Mouse (Mus musculus) midbrain, embryonic 12.5 days (tissue): Measurements from ENCODE around the gene Ell2. TPM values are rescaled to one million over a fixed set of nuclear protein-coding genes. Genes with fewer than 3 reads are reported as not detected.
A peak's percentile ranks its signal among the peaks of the same experiment; 100 is the strongest.

ENCODE experiments used
- ATAC-seq: fragments of 200-750 bp; cut with Nextera tagmentation; 2 replicates; pipeline ENCODE4 v1.8.0; 2017; ENCODE audit warnings: low read depth, moderate TSS enrichment, moderate library complexity; ENCODE audit not compliant: low FRiP score
- H3K27ac ChIP-seq: fragments of 300-500 bp; sonication (generic); replicated peaks from 2 replicates; pipeline ENCODE4 v1.5.1; 2016; ENCODE audit warnings: mild to moderate bottlenecking
- H3K27me3 ChIP-seq: fragments of 300-500 bp; sonication (generic); 2 replicates; pipeline ENCODE4 v1.6.1; 2016; ENCODE audit warnings: mild to moderate bottlenecking
- H3K36me3 ChIP-seq: fragments of 300-500 bp; sonication (generic); 2 replicates; pipeline ENCODE4 v1.6.1; 2016
- H3K4me1 ChIP-seq: fragments of 300-500 bp; sonication (generic); 2 replicates; pipeline ENCODE4 v1.6.1; 2016
- H3K4me2 ChIP-seq: fragments of 300-500 bp; sonication (generic); replicated peaks from 2 replicates; pipeline ENCODE4 v1.6.1; 2016; ENCODE audit warnings: mild to moderate bottlenecking, moderate library complexity
- H3K4me3 ChIP-seq: fragments of 300-500 bp; sonication (generic); 2 replicates; pipeline ENCODE4 v1.5.1; 2016; ENCODE audit warnings: mild to moderate bottlenecking
- H3K9ac ChIP-seq: fragments of 300-500 bp; sonication (generic); replicated peaks from 2 replicates; pipeline ENCODE4 v1.6.1; 2016; ENCODE audit warnings: mild to moderate bottlenecking, moderate library complexity
- H3K9me3 ChIP-seq: fragments of 300-500 bp; sonication (generic); 2 replicates; pipeline ENCODE4 v1.6.1; 2016; ENCODE audit warnings: mild to moderate bottlenecking
- WGBS: fragments of 180-500 bp; shearing (Covaris S2); methylation state at CpG from one replicate; pipeline ENCODE4 v1.1.7; 2016; 5-methylcytosine and 5-hydroxymethylcytosine counted together
- polyA plus RNA-seq: library from polyadenylated mRNA; unstranded; fragments of >200 nt; fragmentation: Nextera tagmentation; extraction: Ambion mirVana; gene quantifications from 2 replicates; pipeline ENCODE4 v1.2.1, GENCODE M21; 2016

Ell2 gene
- polyA plus RNA-seq, 1 experiment from 2014 or later: 4.6 TPM

GRCm38 (mm10) chr13:75797369-75798141 lies 91.0 kb downstream of the Ell2 start:
- no peak overlapping the region for H3K27ac ChIP-seq
- WGBS: 37% methylated on average over 18 of the region's 18 CpGs

GRCm38 (mm10) chr13:75798413-75799302 lies 92.1 kb downstream of the Ell2 start:
- no peak overlapping the region for H3K27ac ChIP-seq
- 69% methylated on average over 7 of the region's 7 CpGs for WGBS
- no peaks in the 10 kb centered on the region for H3K36me3 ChIP-seq
- no peak for ATAC-seq
- no peaks in the 10 kb centered on the region for H3K27me3 ChIP-seq
- H3K4me1 ChIP-seq: no peaks in the 10 kb centered on the region
- H3K9me3 ChIP-seq: no peaks in the 10 kb centered on the region
- no peak overlapping the region for H3K9ac ChIP-seq
- H3K4me2 ChIP-seq: no peak overlapping the region
- no peak overlapping the region for H3K4me3 ChIP-seq

More at GRCm38 (mm10) chr13:75797369-75798141, 91.0 kb downstream of the Ell2 start:
- H3K4me2 ChIP-seq: peak overlapping the region; percentile 47
- no peaks in the 10 kb centered on the region for H3K9me3 ChIP-seq
- no peaks in the 10 kb centered on the region for H3K27me3 ChIP-seq
- peak; percentile 95 for ATAC-seq
- no peak overlapping the region for H3K9ac ChIP-seq
- H3K4me1 ChIP-seq: no peaks in the 10 kb centered on the region
- H3K4me3 ChIP-seq: 0 out of 2 replicates have a peak overlapping the region, but pooled peaks have one; percentile 21
- no peaks in the 10 kb centered on the region for H3K36me3 ChIP-seq

DNA sequence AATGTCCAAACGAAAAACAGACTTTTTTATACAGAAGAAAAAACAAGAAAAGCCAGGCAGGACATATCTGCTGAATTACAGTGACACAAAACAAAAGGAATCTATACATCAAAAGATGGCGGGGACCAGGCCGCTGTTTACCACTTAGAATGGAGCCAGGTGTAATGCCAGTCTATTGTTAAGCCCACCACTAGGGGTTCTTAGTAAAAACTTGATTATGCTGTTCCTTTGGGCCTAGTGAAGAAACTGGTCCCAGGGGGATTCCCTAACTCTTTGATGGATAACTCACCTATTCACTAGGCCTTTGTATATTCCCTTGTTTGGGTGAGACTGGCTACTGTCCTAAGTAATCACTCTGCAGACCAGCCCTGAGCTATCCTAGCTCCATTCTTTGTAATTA lies 92.9 kb downstream of the Ell2 start:
- 91% methylated on average over 3 of the region's 3 CpGs for WGBS
- H3K4me3 ChIP-seq: no peak overlapping the region
- no peaks in the 10 kb centered on the region for H3K27me3 ChIP-seq
- no peak overlapping the region for H3K27ac ChIP-seq
- H3K36me3 ChIP-seq: no peaks in the 10 kb centered on the region
- ATAC-seq: no peak
- no peak overlapping the region for H3K9ac ChIP-seq
- no peaks in the 10 kb centered on the region for H3K9me3 ChIP-seq
- no peaks in the 10 kb centered on the region for H3K4me1 ChIP-seq
- no peak overlapping the region for H3K4me2 ChIP-seq

DNA sequence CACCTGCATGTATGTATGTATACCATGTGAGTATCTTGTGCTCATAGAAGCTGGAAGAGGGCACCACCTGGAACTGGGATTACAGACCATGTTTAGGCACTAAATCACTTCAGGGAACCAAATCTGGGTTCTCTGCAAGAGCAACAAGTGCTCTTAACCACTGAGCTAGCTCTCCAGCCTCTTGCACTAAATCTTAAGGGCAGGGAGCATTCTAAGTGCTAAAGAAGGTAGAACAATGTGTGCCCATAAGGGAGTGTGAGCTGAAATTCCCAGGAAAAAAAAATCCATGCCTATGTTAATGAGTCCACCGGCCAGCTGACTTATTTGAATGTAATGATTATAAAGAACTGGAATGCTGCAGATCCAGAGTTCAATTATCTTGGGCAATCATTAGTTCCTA lies 101.4 kb downstream of the Ell2 start:
- 96% methylated on average over 1 of the region's 1 CpGs for WGBS

GRCm38 (mm10) chr13:75809957-75810356 lies 103.4 kb downstream of the Ell2 start:
- Histone ChIP-seq H3K36me3 (no peaks in the 10 kb centered on the region), H3K4me3 (no peak overlapping the region)
- WGBS: 70% methylated on average over 1 of the region's 1 CpGs

More for the DNA sequence above, 101.4 kb downstream of the Ell2 start:
- Histone ChIP-seq H3K27ac (no peak overlapping the region), H3K9ac (no peak overlapping the region), H3K4me1 (no peaks in the 10 kb centered on the region), H3K27me3 (no peaks in the 10 kb centered on the region), H3K4me2 (no peak overlapping the region), H3K36me3 (no peaks in the 10 kb centered on the region), H3K4me3 (no peak overlapping the region), H3K9me3 (no peaks in the 10 kb centered on the region)
- no peak for ATAC-seq

GRCm38 (mm10) chr13:75817183-75817582 lies 110.6 kb downstream of the Ell2 start:
- Histone ChIP-seq H3K27ac (no peak overlapping the region), H3K4me3 (no peak overlapping the region), H3K9me3 (no peaks in the 10 kb centered on the region), H3K27me3 (no peaks in the 10 kb centered on the region), H3K9ac (no peak overlapping the region), H3K4me2 (no peak overlapping the region), H3K4me1 (no peaks in the 10 kb centered on the region), H3K36me3 (no peaks in the 10 kb centered on the region)
- ATAC-seq: no peak
- 97% methylated on average over 2 of the region's 2 CpGs for WGBS

More at GRCm38 (mm10) chr13:75809957-75810356, 103.4 kb downstream of the Ell2 start:
- H3K4me1 ChIP-seq: no peaks in the 10 kb centered on the region
- no peak overlapping the region for H3K27ac ChIP-seq
- H3K9me3 ChIP-seq: no peaks in the 10 kb centered on the region
- ATAC-seq: no peak
- no peaks in the 10 kb centered on the region for H3K27me3 ChIP-seq
- H3K9ac ChIP-seq: no peak overlapping the region
- H3K4me2 ChIP-seq: no peak overlapping the region

GRCm38 (mm10) chr13:75818486-75818885 lies 111.9 kb downstream of the Ell2 start:
- H3K27ac ChIP-seq: no peak overlapping the region; the same call in 1 of the 2 replicates
- no peak overlapping the region for H3K9ac ChIP-seq
- no peaks in the 10 kb centered on the region for H3K9me3 ChIP-seq
- H3K4me1 ChIP-seq: no peaks in the 10 kb centered on the region
- H3K4me3 ChIP-seq: no peak overlapping the region
- peak; percentile 23; the same call in 1 of the 2 replicates for ATAC-seq
- H3K36me3 ChIP-seq: no peaks in the 10 kb centered on the region
- no peak overlapping the region for H3K4me2 ChIP-seq
- WGBS: 16% methylated on average over 3 of the region's 3 CpGs
- no peaks in the 10 kb centered on the region for H3K27me3 ChIP-seq

- ATAC-seq: peak; percentile 62
- Histone ChIP-seq H3K4me2 (no peak overlapping the region), H3K36me3 (no peaks in the 10 kb centered on the region), H3K9ac (no peak overlapping the region), H3K9me3 (no peaks in the 10 kb centered on the region), H3K4me3 (no peak overlapping the region), H3K27me3 (no peaks in the 10 kb centered on the region), H3K4me1 (no peaks in the 10 kb centered on the region), H3K27ac (no peak overlapping the region; the same call in 1 of the 2 replicates)
- WGBS: 65% methylated on average over 3 of the region's 3 CpGs
These were observed 112.6 kb downstream of the Ell2 start for GRCm38 (mm10) chr13:75818945-75819706.

- ATAC-seq: no peak
- Histone ChIP-seq H3K9ac (no peak overlapping the region), H3K27me3 (no peaks in the 10 kb centered on the region), H3K4me3 (no peak overlapping the region), H3K27ac (no peak overlapping the region), H3K9me3 (no peaks in the 10 kb centered on the region), H3K36me3 (no peaks in the 10 kb centered on the region), H3K4me2 (no peak overlapping the region), H3K4me1 (no peaks in the 10 kb centered on the region)
These were observed 113.3 kb downstream of the Ell2 start for GRCm38 (mm10) chr13:75819898-75820297.
